9 mouse cellular contexts compared by ENCODE assay signal in the genomic region with DNA sequence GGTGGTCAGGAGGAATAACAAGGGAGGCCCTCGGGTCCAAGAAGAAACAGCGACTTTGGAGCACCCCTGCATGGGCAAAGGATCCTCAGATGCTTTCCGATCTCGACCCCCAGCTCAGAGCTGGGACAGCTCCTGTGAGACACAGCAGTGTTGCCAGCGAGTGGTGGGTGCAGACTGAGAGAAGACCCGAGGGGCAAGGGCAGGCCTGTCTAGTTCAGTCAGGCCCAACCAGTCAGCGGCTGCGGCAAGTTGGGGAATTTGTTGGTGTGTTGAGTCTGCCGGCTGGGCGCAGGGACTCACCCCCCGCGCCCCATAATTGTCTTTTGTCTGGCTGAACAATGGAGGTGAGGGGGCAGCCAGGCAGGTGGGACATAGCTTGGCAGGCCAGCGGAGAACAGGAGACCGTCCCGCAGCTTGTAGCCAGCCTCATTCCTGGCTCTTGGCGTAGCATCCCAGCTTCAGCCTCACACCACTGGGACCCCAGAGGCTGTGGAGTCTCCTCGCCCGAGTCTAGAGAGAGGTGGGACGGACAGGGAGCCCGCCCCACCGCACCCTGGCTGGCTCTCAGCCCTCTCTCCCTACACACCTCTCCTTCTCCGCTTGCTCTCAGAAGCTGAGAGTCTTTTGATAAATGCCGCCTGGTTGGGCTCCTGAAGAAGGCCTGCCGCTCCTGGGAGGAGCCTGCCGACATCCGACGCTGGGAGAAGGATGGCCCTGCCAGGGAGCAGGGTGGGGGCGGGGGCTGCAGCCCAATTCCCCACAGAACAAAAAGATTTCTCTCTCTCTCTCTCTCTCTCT.
A peak's percentile ranks its signal among the peaks of the same experiment; 100 is the strongest.
DNase-seq lines count a peak whose midpoint lies in the region; ATAC-seq and TF ChIP-seq lines count a peak whose summit lies in the region.
"Had no signal": no experiment of that assay in that cellular context is flagged by ENCODE, and none has a peak within 500 bp of the region (broad histone marks: within the 10 kb centered on the region; RNA-seq: fewer than 3 reads in every experiment).

No protein-coding gene starts in this region.

- H3K27me3 ChIP-seq in liver, postnatal 0 days (ENCODE audit: insufficient read depth, low read length), result peaks cover 17% of the 10 kb centered on the region; the same call in 1 of the 2 replicates
- peaks cover 28% of the 10 kb centered on the region for H3K27me3 ChIP-seq in embryonic facial prominence, embryonic 15.5 days
- H3K27me3 ChIP-seq in limb, embryonic 10.5 days (ENCODE audit: low read depth, poor library complexity, severe bottlenecking), result peaks cover 100% of the 10 kb centered on the region
- no peaks in the 10 kb centered on the region for H3K27me3 ChIP-seq in neural tube, embryonic 14.5 days (ENCODE audit: control insufficient read depth, insufficient read depth, low read length)

- ATAC-seq in liver, postnatal 0 days, result no peak
- ATAC-seq in embryonic facial prominence, embryonic 15.5 days (ENCODE audit: insufficient number of reproducible peaks, low FRiP score, low TSS enrichment, low read depth), result peak; percentile 69
- peak; percentile 80 for ATAC-seq in neural tube, embryonic 14.5 days (ENCODE audit: low read depth)

- no peaks in the 10 kb centered on the region for H3K36me3 ChIP-seq in liver, postnatal 0 days (replicated peaks; ENCODE audit: insufficient read depth, low read length)
- no peaks in the 10 kb centered on the region for H3K36me3 ChIP-seq in embryonic facial prominence, embryonic 15.5 days
- H3K36me3 ChIP-seq in limb, embryonic 10.5 days, result no peaks in the 10 kb centered on the region
- H3K36me3 ChIP-seq in neural tube, embryonic 14.5 days (ENCODE audit: control insufficient read depth, insufficient read depth, low read length), result no peaks in the 10 kb centered on the region

- TF ChIP-seq CTCF in liver, postnatal 0 days (IDR thresholded peaks at IDR 0.05; ENCODE audit: low read depth), result no peak

- H3K9me3 ChIP-seq in liver, postnatal 0 days (ENCODE audit: low read length), result no peaks in the 10 kb centered on the region
- H3K9me3 ChIP-seq in embryonic facial prominence, embryonic 15.5 days (replicated peaks), result no peaks in the 10 kb centered on the region
- no peaks in the 10 kb centered on the region for H3K9me3 ChIP-seq in limb, embryonic 10.5 days (replicated peaks)
- no peaks in the 10 kb centered on the region for H3K9me3 ChIP-seq in neural tube, embryonic 14.5 days (ENCODE audit: control insufficient read depth, low read length)

- DNase-seq in liver, result peak; percentile 25
- DNase-seq in liver, postnatal 0 days, result no peak
- DNase-seq in limb, embryonic 10.5 days (ENCODE audit: low spot score), result peak; percentile 49
- no peak for DNase-seq in left cerebral cortex, adult 8-10 months (ENCODE audit: low spot score in 2 of 2)
- no peak for DNase-seq in frontal cortex, postnatal 25 days (ENCODE audit: low spot score in 2 of 2)
- no peak for DNase-seq in gastrocnemius, postnatal 25 days

- TF ChIP-seq EP300 in liver, postnatal 0 days (IDR thresholded peaks at IDR 0.05; ENCODE audit: low read depth), result no peak

- H3K4me3 ChIP-seq in liver, postnatal 0 days (ENCODE audit: low read depth, low read length), result no peak overlapping the region
- H3K4me3 ChIP-seq in embryonic facial prominence, embryonic 15.5 days (replicated peaks), result no peak overlapping the region
- peak overlapping the region; percentile 28 for H3K4me3 ChIP-seq in limb, embryonic 10.5 days
- no peak overlapping the region for H3K4me3 ChIP-seq in neural tube, embryonic 14.5 days (ENCODE audit: low read depth, low read length)

- no peaks in the 10 kb centered on the region for H3K4me1 ChIP-seq in liver, postnatal 0 days (ENCODE audit: insufficient read depth)
- 0 out of 2 replicates have a peak, but pooled peaks cover 11% of the 10 kb centered on the region for H3K4me1 ChIP-seq in embryonic facial prominence, embryonic 15.5 days
- H3K4me1 ChIP-seq in limb, embryonic 10.5 days, result peaks cover 24% of the 10 kb centered on the region
- 0 out of 2 replicates have a peak, but pooled peaks cover 2% of the 10 kb centered on the region for H3K4me1 ChIP-seq in neural tube, embryonic 14.5 days (ENCODE audit: control insufficient read depth, insufficient read depth, low read length)

- no peak overlapping the region for H3K27ac ChIP-seq in liver, postnatal 0 days (ENCODE audit: low read depth)
- peak overlapping the region; percentile 51; the same call in 1 of the 2 replicates for H3K27ac ChIP-seq in embryonic facial prominence, embryonic 15.5 days (replicated peaks)
- H3K27ac ChIP-seq in limb, embryonic 10.5 days, result peak overlapping the region; percentile 75
- H3K27ac ChIP-seq in neural tube, embryonic 14.5 days (ENCODE audit: low read depth, low read length), result 0 out of 2 replicates have a peak overlapping the region, but pooled peaks have one; percentile 22
- H3K27ac ChIP-seq: liver, embryonic 14.5 days had no signal

- H3K4me2 ChIP-seq in liver, postnatal 0 days (ENCODE audit: low read depth, low read length), result no peak overlapping the region
- H3K4me2 ChIP-seq in embryonic facial prominence, embryonic 15.5 days (replicated peaks), result peak overlapping the region; percentile 22
- H3K4me2 ChIP-seq in neural tube, embryonic 14.5 days (ENCODE audit: low read depth, low read length), result peak overlapping the region; percentile 27; the same call in 1 of the 2 replicates

- no peak overlapping the region for H3K9ac ChIP-seq in liver, postnatal 0 days (replicated peaks)
- no peak overlapping the region for H3K9ac ChIP-seq in embryonic facial prominence, embryonic 15.5 days
- no peak overlapping the region for H3K9ac ChIP-seq in neural tube, embryonic 14.5 days (replicated peaks; ENCODE audit: low read depth, low read length)
- H3K9ac ChIP-seq: liver, embryonic 14.5 days had no signal

- WGBS in liver, postnatal 0 days (ENCODE audit: insufficient replicate concordance), result 36% methylated on average over 25 of the region's 28 CpGs
- WGBS in embryonic facial prominence, embryonic 15.5 days, result 26% methylated on average over 28 of the region's 28 CpGs
- 18% methylated on average over 28 of the region's 28 CpGs for WGBS in limb, embryonic 10.5 days
- 20% methylated on average over 28 of the region's 28 CpGs for WGBS in neural tube, embryonic 14.5 days

Comparison
In these comparisons a context has a peak if more than half of its experiments do, and no peak if none do; other contexts are left out.
1. DNase-seq: peak in liver (single experiment) and limb, embryonic 10.5 days (single experiment); none in liver, postnatal 0 days (single experiment), left cerebral cortex, adult 8-10 months (0 of 2), frontal cortex, postnatal 25 days (0 of 2) and gastrocnemius, postnatal 25 days (single experiment).